Mouse (Mus musculus) midbrain, postnatal 0 days (tissue): Measurements from ENCODE around the gene Vnn3. TPM values are rescaled to one million over a fixed set of nuclear protein-coding genes. Genes with fewer than 3 reads are reported as not detected.
A peak's percentile ranks its signal among the peaks of the same experiment; 100 is the strongest.

Source experiments
- ATAC-seq: fragments of 200-750 bp; cut with Nextera tagmentation; 2 replicates; pipeline ENCODE4 v1.8.0; 2017; ENCODE audit warnings: moderate number of reproducible peaks, mild to moderate bottlenecking, moderate TSS enrichment, moderate library complexity; ENCODE audit not compliant: low FRiP score
- DNase-seq: peaks from one replicate; pipeline ENCODE4 v3.0.0-alpha.2; 2015; ENCODE audit warnings: low spot score
- H3K27ac ChIP-seq: fragments of 300-500 bp; sonication (generic); 2 replicates; pipeline ENCODE4 v1.5.1; 2014; ENCODE audit warnings: low read depth, mild to moderate bottlenecking, low read length, mixed read lengths
- H3K27me3 ChIP-seq: fragments of 300-500 bp; sonication (generic); 2 replicates; pipeline ENCODE4 v1.6.1; 2014; ENCODE audit warnings: low read length, control low read depth, mixed read lengths; ENCODE audit not compliant: insufficient read depth
- H3K36me3 ChIP-seq: fragments of 300-500 bp; sonication (generic); 2 replicates; pipeline ENCODE4 v1.6.1; 2014; ENCODE audit warnings: low read length, control low read depth, mixed read lengths; ENCODE audit not compliant: insufficient read depth
- H3K4me1 ChIP-seq: fragments of 300-500 bp; sonication (generic); 2 replicates; pipeline ENCODE4 v1.6.1; 2014; ENCODE audit warnings: mild to moderate bottlenecking, control low read depth, antibody characterized with exemption, low read length, mixed read lengths; ENCODE audit not compliant: insufficient read depth
- H3K4me2 ChIP-seq: fragments of 300-500 bp; sonication (generic); 2 replicates; pipeline ENCODE4 v1.6.1; 2014; ENCODE audit warnings: low read depth, mild to moderate bottlenecking, low read length, mixed read lengths; ENCODE audit not compliant: poor library complexity, severe bottlenecking
- H3K4me3 ChIP-seq: fragments of 300-500 bp; sonication (generic); 2 replicates; pipeline ENCODE4 v1.5.1; 2014; ENCODE audit warnings: low read depth, mild to moderate bottlenecking, low read length, moderate library complexity
- H3K9ac ChIP-seq: fragments of 300-500 bp; sonication (generic); replicated peaks from 2 replicates; pipeline ENCODE4 v1.6.1; 2014; ENCODE audit warnings: mild to moderate bottlenecking, low read length, moderate library complexity, mixed read lengths; ENCODE audit not compliant: poor library complexity, severe bottlenecking
- H3K9me3 ChIP-seq: fragments of 300-500 bp; sonication (generic); 2 replicates; pipeline ENCODE4 v1.6.1; 2016; ENCODE audit warnings: low read length, control low read depth
- CTCF ChIP-seq: IDR thresholded peaks from 2 replicates; pipeline ENCODE4 v1.5.1; 2016; ENCODE audit warnings: antibody characterized with exemption, mild to moderate bottlenecking
- WGBS: fragments of 180-500 bp; shearing (Covaris S2); extraction: QIAGEN DNeasy Blood & Tissue Kit; methylation state at CpG from one replicate; pipeline ENCODE4 v1.1.7; 2014; 5-methylcytosine and 5-hydroxymethylcytosine counted together
- polyA plus RNA-seq: library from polyadenylated mRNA; unstranded; fragments of >200 nt; fragmentation: Nextera tagmentation; extraction: Ambion mirVana; gene quantifications from 2 replicates; pipeline ENCODE4 v1.2.1, GENCODE M21; 2015
- total RNA-seq: library from RNA; depleted of rRNA; stranded (reverse); fragments of >200 nt; gene quantifications from 2 replicates; pipeline ENCODE4 v1.2.3, GENCODE M21; 2014; rRNA removed

Gene Vnn3
- total RNA-seq (not detected in 2 replicates), polyA plus RNA-seq (0.09 TPM in 1 of 2 replicates, not detected in the other)

DNA sequence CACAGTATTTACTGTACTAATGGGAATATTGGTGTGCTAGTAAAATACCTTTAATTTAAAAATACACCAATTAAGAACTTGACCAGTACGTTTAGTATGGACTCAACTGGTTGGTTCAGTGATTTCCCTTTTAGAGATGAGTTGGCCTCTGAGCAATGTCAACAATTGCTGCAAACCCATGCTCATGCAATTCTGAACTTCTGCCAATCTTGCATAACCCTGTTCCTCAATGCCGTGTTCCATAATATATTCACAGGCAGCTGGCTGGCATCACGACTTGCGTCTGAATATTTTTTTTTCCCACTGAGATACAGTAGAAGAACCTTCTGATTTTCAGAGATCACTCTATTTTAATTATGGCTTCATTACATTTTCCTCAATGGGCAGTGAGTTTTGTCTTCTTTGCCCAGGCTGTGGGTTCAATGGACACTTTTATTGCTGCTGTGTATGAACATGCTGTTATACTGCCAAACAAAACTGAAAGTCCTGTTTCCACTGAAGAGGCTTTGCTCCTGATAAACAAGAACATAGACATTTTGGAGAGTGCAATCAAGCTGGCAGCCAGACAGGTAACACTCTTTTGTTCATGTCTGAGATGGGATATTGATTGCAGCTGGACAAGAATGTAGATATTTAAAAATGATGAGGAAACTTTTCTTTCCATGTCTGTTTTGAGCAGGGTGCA lies at the start of gene Vnn3:
Gene Vnn3, plus strand, starts transcription at position 235 of the 685 bp plus-strand sequence.
- H3K9ac ChIP-seq, result no peak within 1 kb of the TSS
- no peaks in the 10 kb centered on the region for H3K9me3 ChIP-seq
- no peaks in the 10 kb centered on the region for H3K36me3 ChIP-seq
- 82% methylated on average over 4 of the region's 4 CpGs for WGBS
- H3K4me1 ChIP-seq, result no peaks in the 10 kb centered on the region
- DNase-seq (no peak), ATAC-seq (no peak)
- H3K4me3 ChIP-seq, result no peak within 1 kb of the TSS
- H3K4me2 ChIP-seq, result no peak within 1 kb of the TSS
- no peak within 1 kb of the TSS for H3K27ac ChIP-seq
- TF ChIP-seq CTCF, result no peak
- no peaks in the 10 kb centered on the region for H3K27me3 ChIP-seq

DNA sequence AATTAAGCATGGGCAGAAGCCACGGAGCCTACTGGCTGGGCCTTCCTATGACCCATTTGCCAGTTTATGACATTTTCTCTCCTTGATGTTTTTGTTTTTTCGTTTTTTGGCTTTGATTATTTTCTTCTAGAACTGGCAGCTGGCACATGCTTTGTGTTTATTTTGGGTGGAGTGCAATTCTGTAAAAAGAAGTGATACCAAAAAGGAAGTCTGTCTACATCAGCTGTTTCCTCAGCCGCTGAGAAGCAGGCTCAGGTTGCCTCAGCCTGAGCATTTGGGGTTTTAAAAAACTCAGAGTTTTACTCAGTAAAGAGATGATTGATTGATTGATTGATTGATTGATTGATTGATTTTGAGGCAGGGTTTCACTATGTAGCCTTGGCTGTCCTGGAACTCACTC lies 48.4 kb upstream of the Vnn3 start:
- DNase-seq (no peak), ATAC-seq (no peak)
- Histone ChIP-seq H3K27me3 (no peaks in the 10 kb centered on the region), H3K9me3 (no peaks in the 10 kb centered on the region), H3K27ac (no peak overlapping the region), H3K4me1 (peaks cover 3% of the 10 kb centered on the region; the same call in 1 of the 2 replicates), H3K36me3 (peaks cover 14% of the 10 kb centered on the region; the same call in 1 of the 2 replicates), H3K4me2 (no peak overlapping the region), H3K9ac (no peak overlapping the region), H3K4me3 (no peak overlapping the region)
- TF ChIP-seq CTCF, result no peak
- WGBS, result 74% methylated on average over 3 of the region's 3 CpGs

DNA sequence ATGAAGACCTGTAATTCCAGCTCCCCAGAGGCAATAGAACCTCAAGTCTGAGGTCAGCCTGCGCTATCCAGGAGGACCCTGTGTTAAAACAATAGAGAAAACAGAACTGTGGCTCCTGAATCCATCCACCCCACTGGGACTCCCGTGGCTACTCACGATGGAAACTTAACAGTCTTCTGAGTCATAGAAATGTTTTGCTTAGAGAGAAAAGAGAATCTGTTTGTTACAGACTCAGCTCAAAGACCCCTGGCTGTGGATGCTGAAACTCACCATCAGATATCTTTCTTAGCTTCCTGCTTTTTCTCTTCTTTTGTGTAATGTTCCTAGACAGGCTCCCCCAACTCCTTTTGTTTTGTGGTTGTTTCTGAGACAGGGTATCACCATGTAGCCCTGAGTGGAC lies 46.6 kb upstream of the Vnn3 start:
- no peak for TF ChIP-seq CTCF
- Histone ChIP-seq H3K4me3 (no peak overlapping the region), H3K27ac (no peak overlapping the region), H3K9me3 (no peaks in the 10 kb centered on the region), H3K9ac (no peak overlapping the region), H3K36me3 (peaks cover 14% of the 10 kb centered on the region; the same call in 1 of the 2 replicates), H3K27me3 (no peaks in the 10 kb centered on the region), H3K4me1 (no peaks in the 10 kb centered on the region), H3K4me2 (no peak overlapping the region)
- ATAC-seq, result no peak
- no peak for DNase-seq
- 67% methylated on average over 3 of the region's 3 CpGs for WGBS

DNA sequence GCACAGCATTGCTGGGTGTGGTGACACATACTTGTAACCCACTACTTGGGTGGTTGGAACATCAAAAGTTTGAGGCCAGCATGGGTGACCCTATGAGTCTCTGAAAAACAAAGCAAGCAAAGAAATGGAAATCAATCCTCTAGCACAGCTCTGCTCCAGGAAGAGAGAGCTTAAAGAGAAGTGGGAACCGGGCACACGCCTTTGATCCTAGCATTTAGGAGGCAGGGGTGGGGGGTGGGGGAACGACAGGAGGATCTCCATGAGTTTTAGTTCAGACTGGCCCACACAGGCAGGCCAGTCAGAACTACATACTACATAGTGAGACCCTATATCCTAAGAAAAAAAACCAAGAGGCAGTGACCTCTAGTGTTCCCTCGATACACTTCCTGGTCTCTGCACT lies 45.1 kb upstream of the Vnn3 start:
- no peak overlapping the region for H3K9ac ChIP-seq
- peaks cover 14% of the 10 kb centered on the region; the same call in 1 of the 2 replicates for H3K36me3 ChIP-seq
- 0 out of 2 replicates have a peak, but pooled peaks have one; percentile 9 for TF ChIP-seq CTCF
- H3K4me2 ChIP-seq, result no peak overlapping the region
- 29% methylated on average over 4 of the region's 4 CpGs for WGBS
- DNase-seq (no peak), ATAC-seq (no peak)
- no peaks in the 10 kb centered on the region for H3K9me3 ChIP-seq
- H3K27me3 ChIP-seq, result no peaks in the 10 kb centered on the region
- no peaks in the 10 kb centered on the region for H3K4me1 ChIP-seq
- H3K4me3 ChIP-seq, result no peak overlapping the region
- H3K27ac ChIP-seq, result no peak overlapping the region

DNA sequence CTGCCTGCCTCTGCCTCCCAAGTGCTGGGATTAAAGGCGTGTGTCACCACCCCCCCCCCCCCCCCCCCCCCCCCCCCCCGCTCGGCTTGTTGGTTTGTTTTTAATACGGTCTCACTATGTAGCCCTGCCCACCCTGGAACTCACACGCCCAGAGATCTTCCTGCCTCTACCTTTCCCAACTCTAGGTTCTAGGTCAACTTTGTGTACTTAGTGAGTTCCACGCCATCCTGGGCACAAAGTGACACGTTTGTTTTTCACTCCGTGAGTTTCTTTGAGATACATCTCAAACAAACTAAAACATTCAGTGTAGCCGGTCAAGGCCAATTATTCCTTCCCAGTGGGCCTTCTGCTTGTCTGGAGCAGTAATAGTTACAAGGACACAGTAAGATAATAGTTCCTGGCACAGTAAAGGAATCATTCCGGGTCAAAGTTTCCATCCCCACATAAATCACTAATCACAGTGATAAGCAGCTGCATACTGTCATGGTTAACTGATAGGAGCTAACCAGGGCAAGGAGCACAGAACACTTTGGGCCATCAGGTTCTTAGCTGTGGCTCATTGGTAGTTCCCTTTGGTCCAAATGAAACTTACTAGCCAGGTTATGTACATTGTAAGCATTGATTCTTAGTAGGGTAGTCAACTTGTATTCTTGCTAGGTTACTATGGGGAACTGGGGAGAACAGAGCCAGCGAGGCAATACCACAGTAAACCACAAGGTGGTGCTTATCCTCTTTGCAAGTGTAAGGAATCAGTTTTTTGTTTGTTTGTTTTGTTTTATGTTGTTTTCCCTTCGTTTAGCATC lies 39.4 kb upstream of the Vnn3 start:
- DNase-seq, result peak; percentile 80
- TF ChIP-seq CTCF, result peak; percentile 93
- H3K27me3 ChIP-seq, result no peaks in the 10 kb centered on the region
- no peak overlapping the region for H3K27ac ChIP-seq
- WGBS, result 77% methylated on average over 8 of the region's 12 CpGs
- no peak overlapping the region for H3K4me2 ChIP-seq
- no peaks in the 10 kb centered on the region for H3K9me3 ChIP-seq
- 0 out of 2 replicates have a peak, but pooled peaks cover 8% of the 10 kb centered on the region for H3K36me3 ChIP-seq
- peak; percentile 41; the same call in 1 of the 2 replicates for ATAC-seq
- H3K4me1 ChIP-seq, result no peaks in the 10 kb centered on the region
- H3K9ac ChIP-seq, result no peak overlapping the region
- no peak overlapping the region for H3K4me3 ChIP-seq

DNA sequence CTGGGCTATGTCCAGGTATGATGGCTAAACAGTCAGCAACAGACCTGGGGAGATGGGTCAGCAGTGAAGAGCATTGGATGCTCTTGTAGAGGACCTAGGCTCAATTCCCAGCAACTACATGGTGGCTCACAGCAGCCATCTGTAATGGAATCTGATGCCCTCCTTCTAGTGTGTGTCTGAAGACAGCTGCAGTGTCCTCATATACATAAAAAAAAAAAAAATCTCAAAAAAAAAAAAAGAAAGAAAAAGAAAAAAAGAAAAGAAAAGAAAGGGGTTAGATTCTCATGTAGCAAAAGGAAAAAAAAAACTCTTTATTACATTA lies 38.9 kb upstream of the Vnn3 start:
- no peak for TF ChIP-seq CTCF
- DNase-seq (no peak), ATAC-seq (peak; percentile 39; the same call in 1 of the 2 replicates)
- H3K9ac ChIP-seq, result no peak overlapping the region
- H3K4me3 ChIP-seq, result no peak overlapping the region
- H3K4me2 ChIP-seq, result no peak overlapping the region
- no peaks in the 10 kb centered on the region for H3K27me3 ChIP-seq
- 0 out of 2 replicates have a peak, but pooled peaks cover 8% of the 10 kb centered on the region for H3K36me3 ChIP-seq
- no peaks in the 10 kb centered on the region for H3K4me1 ChIP-seq
- H3K9me3 ChIP-seq, result no peaks in the 10 kb centered on the region
- no peak overlapping the region for H3K27ac ChIP-seq
